Mouse (Mus musculus) myocyte (in vitro differentiated cells): Measurements from ENCODE around the gene Ankrd42. TPM values are rescaled to one million over a fixed set of nuclear protein-coding genes. Genes with fewer than 3 reads are reported as not detected.

Experiments used
- H3K27me3 ChIP-seq: one replicate; pipeline ENCODE4 v1.6.1; 2011; ENCODE audit not compliant: control insufficient read depth, insufficient read depth, insufficient read length
- H3K36me3 ChIP-seq: one replicate; pipeline ENCODE4 v1.6.1; 2011; ENCODE audit not compliant: control insufficient read depth, insufficient read depth
- H3K4me2 ChIP-seq: one replicate; pipeline ENCODE4 v1.6.1; 2011; ENCODE audit warnings: low read depth, control low read depth
- H3K4me3 ChIP-seq: one replicate; pipeline ENCODE4 v1.5.1; 2011; ENCODE audit warnings: mild to moderate bottlenecking, control low read depth, moderate library complexity
- H3K79me2 ChIP-seq: one replicate; pipeline ENCODE4 v1.6.1; 2011; ENCODE audit not compliant: control insufficient read depth, insufficient read depth
- H3ac ChIP-seq: one replicate; pipeline ENCODE4 v1.6.1; 2011; ENCODE audit not compliant: control insufficient read depth, insufficient read length
- CEBPB ChIP-seq: IDR thresholded peaks from 2 replicates; pipeline ENCODE4 v1.6.1; 2011; ENCODE audit warnings: mild to moderate bottlenecking, moderate library complexity; ENCODE audit not compliant: poor library complexity, insufficient read depth, severe bottlenecking
- E2F4 ChIP-seq: IDR thresholded peaks from one replicate; pipeline ENCODE4 v1.6.1; 2011; ENCODE audit warnings: mild to moderate bottlenecking, control low read depth, moderate library complexity; ENCODE audit not compliant: insufficient read depth
- MAX ChIP-seq: IDR thresholded peaks from one replicate; pipeline ENCODE4 v1.6.1; 2011; ENCODE audit warnings: low read depth, mild to moderate bottlenecking, control low read depth
- MYOD1 ChIP-seq, 3 experiments: IDR thresholded peaks; one replicate each; pipeline ENCODE4 v1.6.1; 2011; ENCODE audit warnings: control low read depth in 2 of 3, low read depth in 2 of 3, mild to moderate bottlenecking in 2 of 3, moderate library complexity in 1 of 3; ENCODE audit not compliant: insufficient read length in 2 of 3, control insufficient read depth in 1 of 3
- MYOG ChIP-seq, 3 experiments: IDR thresholded peaks; one replicate each; pipeline ENCODE4 v1.6.1; 2011; ENCODE audit warnings: control low read depth in 2 of 3, low read depth in 2 of 3, mild to moderate bottlenecking in 2 of 3; ENCODE audit not compliant: insufficient read length in 2 of 3, control insufficient read depth in 1 of 3, insufficient read depth in 1 of 3
- POLR2A ChIP-seq: IDR thresholded peaks from one replicate; pipeline ENCODE4 v1.6.1; 2011; ENCODE audit warnings: low read depth, mild to moderate bottlenecking, control low read depth, moderate library complexity; ENCODE audit not compliant: insufficient read length
- POLR2AphosphoS2 ChIP-seq: IDR thresholded peaks from one replicate; pipeline ENCODE4 v1.6.1; 2011; ENCODE audit warnings: low read depth, control low read depth; ENCODE audit not compliant: insufficient read length
- REST ChIP-seq: IDR thresholded peaks from one replicate; pipeline ENCODE4 v1.6.1; 2011; ENCODE audit warnings: mild to moderate bottlenecking, control low read depth, moderate library complexity; ENCODE audit not compliant: insufficient read depth, insufficient read length
- SRF ChIP-seq: IDR thresholded peaks from one replicate; pipeline ENCODE4 v1.6.1; 2011; ENCODE audit warnings: low read depth; ENCODE audit not compliant: control insufficient read depth, insufficient read length
- TCF12 ChIP-seq: IDR thresholded peaks from one replicate; pipeline ENCODE4 v1.6.1; 2011; ENCODE audit warnings: mild to moderate bottlenecking, control low read depth; ENCODE audit not compliant: poor library complexity, insufficient read depth, severe bottlenecking
- TCF3 ChIP-seq: IDR thresholded peaks from one replicate; pipeline ENCODE4 v1.6.1; 2011; ENCODE audit warnings: low read depth, control low read depth; ENCODE audit not compliant: insufficient read length
- USF1 ChIP-seq: IDR thresholded peaks from one replicate; pipeline ENCODE4 v1.6.1; 2011; ENCODE audit warnings: low read depth, mild to moderate bottlenecking, control low read depth, moderate library complexity
- polyA plus RNA-seq: library from polyadenylated mRNA; unstranded; fragments of >200 nt; fragmentation: generic; extraction: Trizol; gene quantifications from one replicate; pipeline ENCODE4 v1.2.1, GENCODE M21; 2012; ENCODE audit warnings: missing spikeins

Ankrd42 gene
- polyA plus RNA-seq, 1 experiment = 0.74 TPM

GRCm38 (mm10) chr7:92630167-92630566, 6.8 kb downstream of the Ankrd42 start:
- TF ChIP-seq MYOD1 (IDR thresholded peaks at IDR 0.05; ENCODE audit: control insufficient read depth in 1 of 3, insufficient read length in 2 of 3, low read depth in 2 of 3) (no peak), SRF (no peak), E2F4 (no peak), TCF12 (no peak), TCF3 (no peak), MAX (no peak), CEBPB (no peak), USF1 (no peak), MYOG (IDR thresholded peaks at IDR 0.05; ENCODE audit: control insufficient read depth in 1 of 3, insufficient read depth in 1 of 3, insufficient read length in 2 of 3, low read depth in 2 of 3) (no peak), REST (no peak), POLR2AphosphoS2 (no peak), POLR2A (no peak)
- H3ac ChIP-seq = no peak overlapping the region
- no peak overlapping the region for H3K4me2 ChIP-seq
- no peaks in the 10 kb centered on the region for H3K36me3 ChIP-seq
- H3K79me2 ChIP-seq = no peaks in the 10 kb centered on the region
- no peak overlapping the region for H3K4me3 ChIP-seq
- no peaks in the 10 kb centered on the region for H3K27me3 ChIP-seq

DNA sequence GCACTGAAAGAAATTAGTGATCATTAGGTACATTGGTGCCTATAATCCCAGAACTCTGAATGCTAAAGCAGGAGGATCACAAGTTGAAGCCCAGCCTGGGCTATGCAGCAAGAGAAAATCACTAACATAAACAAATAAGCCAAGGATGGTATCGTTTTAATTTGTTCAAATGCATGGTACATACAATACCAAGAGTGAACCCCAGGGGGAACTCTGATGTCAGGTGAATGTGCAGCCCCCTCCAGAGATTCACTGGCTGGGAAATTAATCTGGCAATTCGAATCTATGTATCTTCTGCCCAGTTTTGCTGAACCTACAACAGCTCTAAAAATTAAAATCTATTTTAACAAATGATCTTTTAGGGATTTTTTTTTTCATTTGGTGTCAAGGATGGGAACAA, 12.5 kb downstream of the Ankrd42 start:
- Histone ChIP-seq H3ac (no peak overlapping the region), H3K79me2 (no peaks in the 10 kb centered on the region), H3K36me3 (no peaks in the 10 kb centered on the region), H3K4me2 (no peak overlapping the region), H3K4me3 (no peak overlapping the region), H3K27me3 (no peaks in the 10 kb centered on the region)
- TF ChIP-seq MYOD1 (IDR thresholded peaks at IDR 0.05; ENCODE audit: control insufficient read depth in 1 of 3, insufficient read length in 2 of 3, low read depth in 2 of 3) (no peak), TCF12 (no peak), CEBPB (no peak), MYOG (IDR thresholded peaks at IDR 0.05; ENCODE audit: control insufficient read depth in 1 of 3, insufficient read depth in 1 of 3, insufficient read length in 2 of 3, low read depth in 2 of 3) (no peak), POLR2AphosphoS2 (no peak), SRF (no peak), MAX (no peak), TCF3 (no peak), USF1 (no peak), E2F4 (no peak), REST (no peak), POLR2A (no peak)

DNA sequence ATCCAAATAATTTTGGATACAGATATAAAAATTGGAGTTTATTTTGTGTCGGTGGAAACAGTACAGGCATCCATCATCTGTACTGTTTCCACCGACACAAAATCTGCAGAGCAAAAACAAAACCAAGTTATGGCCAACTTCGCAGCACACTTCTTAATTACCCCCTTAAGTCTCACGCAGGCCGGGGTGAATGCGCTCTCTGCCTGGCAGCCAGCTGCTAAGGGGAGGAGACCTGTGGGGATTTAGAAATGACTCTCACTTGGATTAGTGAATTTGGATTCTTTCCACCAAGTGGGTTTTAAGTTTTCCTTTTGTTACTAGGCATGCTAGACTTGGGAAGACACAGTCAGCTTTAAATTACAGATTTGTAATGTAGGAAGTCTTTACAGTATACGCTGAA, 26.1 kb downstream of the Ankrd42 start:
- Histone ChIP-seq H3ac (no peak overlapping the region), H3K4me3 (no peak overlapping the region), H3K27me3 (no peaks in the 10 kb centered on the region), H3K79me2 (no peaks in the 10 kb centered on the region), H3K4me2 (no peak overlapping the region), H3K36me3 (no peaks in the 10 kb centered on the region)
- TF ChIP-seq USF1 (no peak), MYOD1 (IDR thresholded peaks at IDR 0.05; ENCODE audit: control insufficient read depth in 1 of 3, insufficient read length in 2 of 3, low read depth in 2 of 3) (no peak), MAX (no peak), SRF (no peak), TCF3 (no peak), POLR2A (no peak), TCF12 (no peak), MYOG (IDR thresholded peaks at IDR 0.05; ENCODE audit: control insufficient read depth in 1 of 3, insufficient read depth in 1 of 3, insufficient read length in 2 of 3, low read depth in 2 of 3) (no peak), CEBPB (no peak), REST (no peak), POLR2AphosphoS2 (no peak), E2F4 (no peak)

DNA sequence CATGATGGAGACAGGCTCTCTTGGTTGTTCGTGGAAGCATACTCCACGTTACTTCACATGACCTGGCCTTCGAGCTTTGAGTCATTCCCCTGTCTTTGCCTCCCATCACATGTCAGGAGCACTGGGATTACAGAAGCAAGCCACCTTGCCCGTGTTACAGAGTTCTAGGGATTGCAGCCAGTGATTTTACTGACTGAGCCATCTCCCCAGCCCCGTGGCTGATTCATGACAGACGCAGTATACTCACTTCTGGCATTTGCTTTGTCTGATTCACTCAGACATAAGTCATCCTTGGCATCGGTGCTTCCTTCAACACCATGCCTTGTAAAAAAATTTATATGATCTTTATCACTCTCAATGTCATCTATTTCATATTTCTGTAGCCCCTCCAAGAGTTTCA, 32.0 kb downstream of the Ankrd42 start:
- Histone ChIP-seq H3K36me3 (no peaks in the 10 kb centered on the region), H3K27me3 (no peaks in the 10 kb centered on the region), H3ac (no peak overlapping the region), H3K79me2 (no peaks in the 10 kb centered on the region), H3K4me3 (no peak overlapping the region), H3K4me2 (no peak overlapping the region)
- TF ChIP-seq USF1 (no peak), POLR2AphosphoS2 (no peak), REST (no peak), MYOD1 (IDR thresholded peaks at IDR 0.05; ENCODE audit: control insufficient read depth in 1 of 3, insufficient read length in 2 of 3, low read depth in 2 of 3) (no peak), TCF3 (no peak)

DNA sequence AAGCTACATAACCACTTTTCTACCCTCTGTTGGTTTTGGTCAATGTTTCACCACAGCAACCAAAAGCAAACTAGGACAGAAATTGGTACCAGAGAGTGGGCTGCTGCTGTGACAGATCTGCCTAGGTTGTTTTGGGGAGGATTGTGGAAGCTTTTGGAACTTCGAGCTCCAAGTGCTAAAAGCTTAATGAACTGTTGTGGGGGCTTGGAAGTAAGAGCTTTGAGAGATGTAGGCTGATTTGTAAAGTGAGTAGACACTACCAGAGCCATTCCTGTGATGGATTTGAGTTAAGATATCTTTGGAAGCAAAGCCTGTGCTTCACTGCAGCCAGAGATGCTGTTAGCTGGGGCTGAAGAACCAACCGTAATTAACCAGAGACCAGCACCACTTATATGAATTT, 46.1 kb downstream of the Ankrd42 start:
- no peaks in the 10 kb centered on the region for H3K27me3 ChIP-seq
- H3K4me3 ChIP-seq = no peak overlapping the region
- no peak overlapping the region for H3ac ChIP-seq
- TF ChIP-seq MYOD1 (IDR thresholded peaks at IDR 0.05; ENCODE audit: control insufficient read depth in 1 of 3, insufficient read length in 2 of 3, low read depth in 2 of 3) (no peak), REST (no peak), POLR2A (no peak), E2F4 (no peak), MAX (no peak), SRF (no peak), TCF3 (no peak), CEBPB (no peak), TCF12 (no peak), POLR2AphosphoS2 (no peak), USF1 (no peak), MYOG (IDR thresholded peaks at IDR 0.05; ENCODE audit: control insufficient read depth in 1 of 3, insufficient read depth in 1 of 3, insufficient read length in 2 of 3, low read depth in 2 of 3) (no peak)
- no peaks in the 10 kb centered on the region for H3K36me3 ChIP-seq
- H3K79me2 ChIP-seq = no peaks in the 10 kb centered on the region
- no peak overlapping the region for H3K4me2 ChIP-seq
